Mouse (Mus musculus) myocyte (in vitro differentiated cells): ENCODE measurements at regions not wholly inside any gene's neighbourhood (a gene's known extent, or its start where the extent isn't known, plus 50 kb on each side); places are given as distances from the start of the nearest gene placed in this dataset.

ENCODE experiments used
- H3K27me3 ChIP-seq: one replicate; pipeline ENCODE4 v1.6.1; 2011; ENCODE audit not compliant: control insufficient read depth, insufficient read depth, insufficient read length
- H3K36me3 ChIP-seq: one replicate; pipeline ENCODE4 v1.6.1; 2011; ENCODE audit not compliant: control insufficient read depth, insufficient read depth
- H3K4me2 ChIP-seq: one replicate; pipeline ENCODE4 v1.6.1; 2011; ENCODE audit warnings: low read depth, control low read depth
- H3K4me3 ChIP-seq: one replicate; pipeline ENCODE4 v1.5.1; 2011; ENCODE audit warnings: mild to moderate bottlenecking, control low read depth, moderate library complexity
- H3K79me2 ChIP-seq: one replicate; pipeline ENCODE4 v1.6.1; 2011; ENCODE audit not compliant: control insufficient read depth, insufficient read depth
- H3ac ChIP-seq: one replicate; pipeline ENCODE4 v1.6.1; 2011; ENCODE audit not compliant: control insufficient read depth, insufficient read length
- CEBPB ChIP-seq: IDR thresholded peaks from 2 replicates; pipeline ENCODE4 v1.6.1; 2011; ENCODE audit warnings: mild to moderate bottlenecking, moderate library complexity; ENCODE audit not compliant: poor library complexity, insufficient read depth, severe bottlenecking
- E2F4 ChIP-seq: IDR thresholded peaks from one replicate; pipeline ENCODE4 v1.6.1; 2011; ENCODE audit warnings: mild to moderate bottlenecking, control low read depth, moderate library complexity; ENCODE audit not compliant: insufficient read depth
- MAX ChIP-seq: IDR thresholded peaks from one replicate; pipeline ENCODE4 v1.6.1; 2011; ENCODE audit warnings: low read depth, mild to moderate bottlenecking, control low read depth
- MYOD1 ChIP-seq, 3 experiments: IDR thresholded peaks; one replicate each; pipeline ENCODE4 v1.6.1; 2011; ENCODE audit warnings: control low read depth in 2 of 3, low read depth in 2 of 3, mild to moderate bottlenecking in 2 of 3, moderate library complexity in 1 of 3; ENCODE audit not compliant: insufficient read length in 2 of 3, control insufficient read depth in 1 of 3
- MYOG ChIP-seq, 3 experiments: IDR thresholded peaks; one replicate each; pipeline ENCODE4 v1.6.1; 2011; ENCODE audit warnings: control low read depth in 2 of 3, low read depth in 2 of 3, mild to moderate bottlenecking in 2 of 3; ENCODE audit not compliant: insufficient read length in 2 of 3, control insufficient read depth in 1 of 3, insufficient read depth in 1 of 3
- POLR2A ChIP-seq: IDR thresholded peaks from one replicate; pipeline ENCODE4 v1.6.1; 2011; ENCODE audit warnings: low read depth, mild to moderate bottlenecking, control low read depth, moderate library complexity; ENCODE audit not compliant: insufficient read length
- POLR2AphosphoS2 ChIP-seq: IDR thresholded peaks from one replicate; pipeline ENCODE4 v1.6.1; 2011; ENCODE audit warnings: low read depth, control low read depth; ENCODE audit not compliant: insufficient read length
- REST ChIP-seq: IDR thresholded peaks from one replicate; pipeline ENCODE4 v1.6.1; 2011; ENCODE audit warnings: mild to moderate bottlenecking, control low read depth, moderate library complexity; ENCODE audit not compliant: insufficient read depth, insufficient read length
- SRF ChIP-seq: IDR thresholded peaks from one replicate; pipeline ENCODE4 v1.6.1; 2011; ENCODE audit warnings: low read depth; ENCODE audit not compliant: control insufficient read depth, insufficient read length
- TCF12 ChIP-seq: IDR thresholded peaks from one replicate; pipeline ENCODE4 v1.6.1; 2011; ENCODE audit warnings: mild to moderate bottlenecking, control low read depth; ENCODE audit not compliant: poor library complexity, insufficient read depth, severe bottlenecking
- TCF3 ChIP-seq: IDR thresholded peaks from one replicate; pipeline ENCODE4 v1.6.1; 2011; ENCODE audit warnings: low read depth, control low read depth; ENCODE audit not compliant: insufficient read length
- USF1 ChIP-seq: IDR thresholded peaks from one replicate; pipeline ENCODE4 v1.6.1; 2011; ENCODE audit warnings: low read depth, mild to moderate bottlenecking, control low read depth, moderate library complexity

GRCm38 (mm10) chr5:112018925-112019324, 233.4 kb downstream of the Cryba4 start:
- H3ac ChIP-seq = no peak overlapping the region
- H3K4me3 ChIP-seq = no peak overlapping the region
- H3K4me2 ChIP-seq = no peak overlapping the region

GRCm38 (mm10) chr5:112020882-112021281, 231.4 kb downstream of the Cryba4 start:
- Histone ChIP-seq H3K4me3 (no peak overlapping the region), H3ac (no peak overlapping the region), H3K79me2 (no peaks in the 10 kb centered on the region), H3K4me2 (no peak overlapping the region), H3K27me3 (peaks cover 14% of the 10 kb centered on the region), H3K36me3 (no peaks in the 10 kb centered on the region)
- TF ChIP-seq TCF12 = no peak
- TF ChIP-seq MYOG (IDR thresholded peaks at IDR 0.05; ENCODE audit: control insufficient read depth in 1 of 3, insufficient read depth in 1 of 3, insufficient read length in 2 of 3, low read depth in 2 of 3) = no peak
- TF ChIP-seq E2F4 = no peak
- no peak for TF ChIP-seq POLR2AphosphoS2
- TF ChIP-seq SRF = no peak
- no peak for TF ChIP-seq CEBPB
- no peak for TF ChIP-seq REST
- TF ChIP-seq MAX = no peak
- TF ChIP-seq POLR2A = no peak
- TF ChIP-seq USF1 = no peak

More at GRCm38 (mm10) chr5:112018925-112019324, 233.4 kb downstream of the Cryba4 start:
- Histone ChIP-seq H3K27me3 (peaks cover 17% of the 10 kb centered on the region), H3K79me2 (no peaks in the 10 kb centered on the region), H3K36me3 (no peaks in the 10 kb centered on the region)
- TF ChIP-seq REST (no peak), TCF3 (no peak), TCF12 (no peak), SRF (no peak), MYOG (IDR thresholded peaks at IDR 0.05; ENCODE audit: control insufficient read depth in 1 of 3, insufficient read depth in 1 of 3, insufficient read length in 2 of 3, low read depth in 2 of 3) (no peak), POLR2A (no peak), MAX (no peak), USF1 (no peak), POLR2AphosphoS2 (no peak), MYOD1 (IDR thresholded peaks at IDR 0.05; ENCODE audit: control insufficient read depth in 1 of 3, insufficient read length in 2 of 3, low read depth in 2 of 3) (no peak), CEBPB (no peak), E2F4 (no peak)

GRCm38 (mm10) chr5:112029955-112030354, 222.4 kb downstream of the Cryba4 start:
- H3K27me3 ChIP-seq = peaks cover 27% of the 10 kb centered on the region

GRCm38 (mm10) chr5:112032036-112032435, 220.3 kb downstream of the Cryba4 start:
- no peak for TF ChIP-seq POLR2A
- no peak overlapping the region for H3ac ChIP-seq
- no peak overlapping the region for H3K4me3 ChIP-seq

More at GRCm38 (mm10) chr5:112029955-112030354, 222.4 kb downstream of the Cryba4 start:
- Histone ChIP-seq H3ac (no peak overlapping the region), H3K4me2 (no peak overlapping the region), H3K79me2 (no peaks in the 10 kb centered on the region), H3K36me3 (no peaks in the 10 kb centered on the region), H3K4me3 (no peak overlapping the region)
- no peak for TF ChIP-seq REST
- TF ChIP-seq MAX = no peak
- TF ChIP-seq CEBPB = no peak

GRCm38 (mm10) chr5:112035426-112035825, 216.9 kb downstream of the Cryba4 start:
- TF ChIP-seq SRF (no peak), MYOG (IDR thresholded peaks at IDR 0.05; ENCODE audit: control insufficient read depth in 1 of 3, insufficient read depth in 1 of 3, insufficient read length in 2 of 3, low read depth in 2 of 3) (no peak), TCF3 (no peak), MAX (no peak), E2F4 (no peak), POLR2A (no peak), TCF12 (no peak), MYOD1 (IDR thresholded peaks at IDR 0.05; ENCODE audit: control insufficient read depth in 1 of 3, insufficient read length in 2 of 3, low read depth in 2 of 3) (no peak), POLR2AphosphoS2 (no peak), REST (no peak), CEBPB (no peak), USF1 (no peak)
- Histone ChIP-seq H3K4me3 (no peak overlapping the region), H3K4me2 (no peak overlapping the region), H3ac (no peak overlapping the region), H3K36me3 (no peaks in the 10 kb centered on the region), H3K79me2 (no peaks in the 10 kb centered on the region), H3K27me3 (peaks cover 45% of the 10 kb centered on the region)

More at GRCm38 (mm10) chr5:112032036-112032435, 220.3 kb downstream of the Cryba4 start:
- H3K79me2 ChIP-seq = no peaks in the 10 kb centered on the region
- H3K36me3 ChIP-seq = no peaks in the 10 kb centered on the region
- no peak overlapping the region for H3K4me2 ChIP-seq
- H3K27me3 ChIP-seq = peaks cover 47% of the 10 kb centered on the region

- TF ChIP-seq MYOD1 (IDR thresholded peaks at IDR 0.05; ENCODE audit: control insufficient read depth in 1 of 3, insufficient read length in 2 of 3, low read depth in 2 of 3) = no peak
- TF ChIP-seq USF1 = no peak
- TF ChIP-seq CEBPB = no peak
- no peak for TF ChIP-seq MAX
- no peak for TF ChIP-seq TCF12
- TF ChIP-seq REST = no peak
- TF ChIP-seq TCF3 = no peak
- TF ChIP-seq POLR2A = no peak
- TF ChIP-seq SRF = no peak
- TF ChIP-seq POLR2AphosphoS2 = no peak
- TF ChIP-seq E2F4 = no peak
- TF ChIP-seq MYOG (IDR thresholded peaks at IDR 0.05; ENCODE audit: control insufficient read depth in 1 of 3, insufficient read depth in 1 of 3, insufficient read length in 2 of 3, low read depth in 2 of 3) = no peak
- no peaks in the 10 kb centered on the region for H3K36me3 ChIP-seq
- no peak overlapping the region for H3K4me3 ChIP-seq
- peaks cover 62% of the 10 kb centered on the region for H3K27me3 ChIP-seq
- H3K79me2 ChIP-seq = no peaks in the 10 kb centered on the region
- H3K4me2 ChIP-seq = no peak overlapping the region
- no peak overlapping the region for H3ac ChIP-seq
Measured at GRCm38 (mm10) chr5:112037080-112037479, 215.2 kb downstream of the Cryba4 start.
